Mouse (Mus musculus) cerebral cortex, adult 2 months (tissue): Measurements from ENCODE around the gene Cox10.

Experiments used
- WGBS: fragments of 180-500 bp; shearing (Covaris S2); methylation state at CpG from one replicate; pipeline ENCODE4 v1.1.7; 2018; 5-methylcytosine and 5-hydroxymethylcytosine counted together

Cox10 gene

DNA sequence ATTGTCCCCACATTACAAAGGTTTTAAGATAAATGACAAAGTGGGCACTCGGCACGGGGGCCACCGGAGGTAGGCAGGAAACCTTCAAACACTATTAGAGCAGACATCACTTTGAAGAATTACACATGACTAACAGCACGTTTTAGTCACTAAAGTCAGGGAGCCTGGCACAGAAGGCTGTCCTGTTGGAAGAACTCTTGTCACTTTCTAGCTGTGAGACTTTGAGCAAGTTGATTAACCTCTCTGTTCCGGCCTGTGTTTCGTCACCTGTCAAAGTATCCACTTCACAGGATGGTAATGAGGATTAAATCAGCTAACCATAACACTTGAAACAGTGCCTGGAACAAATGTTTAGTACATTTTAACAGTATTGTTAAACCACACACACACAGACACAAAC is 161.7 kb downstream of the Cox10 start:
- 59% methylated on average over 6 of the region's 6 CpGs for WGBS

DNA sequence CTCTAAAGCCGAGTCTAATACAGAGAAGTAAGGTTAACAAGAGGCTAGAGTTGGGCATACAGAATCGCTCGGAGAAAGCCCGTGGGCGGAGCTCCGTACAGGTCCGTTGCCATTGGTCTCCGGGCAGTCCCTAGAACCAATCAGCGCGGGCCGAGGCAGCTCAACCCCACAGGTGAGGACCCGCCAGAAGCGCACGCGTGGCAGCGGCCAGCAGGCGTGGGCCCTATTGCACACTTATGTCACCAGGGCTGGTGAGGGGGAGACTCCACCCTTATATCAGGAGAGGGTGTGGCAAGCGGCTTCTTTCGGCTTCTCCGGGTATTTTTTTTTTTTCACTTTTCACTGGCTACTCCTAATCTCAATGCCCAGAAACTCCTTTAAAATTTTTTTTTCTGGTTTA is 164.9 kb downstream of the Cox10 start:
- 3% methylated on average over 20 of the region's 20 CpGs for WGBS

DNA sequence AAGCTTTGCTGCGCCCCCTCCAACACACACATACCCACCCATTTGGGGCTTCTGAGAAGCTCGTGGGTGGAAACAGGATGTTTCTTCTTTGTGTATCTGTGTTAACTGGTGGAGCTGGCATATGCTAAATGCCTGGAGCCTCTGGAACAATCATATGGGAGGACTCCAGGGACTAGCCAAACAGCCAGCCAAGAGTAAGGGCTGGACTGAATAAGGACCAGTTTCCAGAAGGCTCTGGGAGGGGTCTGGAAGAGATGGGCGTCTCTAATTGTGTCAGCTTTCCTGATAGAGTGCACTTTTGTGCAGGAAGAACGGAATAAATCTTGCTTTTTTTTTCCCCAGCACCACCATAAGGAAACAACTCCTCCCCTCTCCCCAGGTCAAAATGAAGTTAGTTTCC is 165.3 kb downstream of the Cox10 start:
- 26% methylated on average over 4 of the region's 4 CpGs for WGBS
